Mouse (Mus musculus) heart, embryonic 16.5 days (tissue): Measurements from ENCODE around the gene Cyth3. TPM values are rescaled to one million over a fixed set of nuclear protein-coding genes. Genes with fewer than 3 reads are reported as not detected.

ENCODE experiments used
- ATAC-seq: fragments of 200-750 bp; cut with Nextera tagmentation; replicated peaks from 2 replicates; pipeline ENCODE4 v1.8.0; 2017; ENCODE audit warnings: moderate number of reproducible peaks; ENCODE audit not compliant: insufficient read depth, low FRiP score; ENCODE audit errors: extremely low read depth
- H3K27ac ChIP-seq: fragments of 300-500 bp; sonication (generic); 2 replicates; pipeline ENCODE4 v1.5.1; 2014; ENCODE audit warnings: mild to moderate bottlenecking, low read length, control low read depth, moderate library complexity
- H3K27me3 ChIP-seq: fragments of 300-500 bp; sonication (generic); 2 replicates; pipeline ENCODE4 v1.6.1; 2014; ENCODE audit warnings: low read length, mixed read lengths; ENCODE audit not compliant: control insufficient read depth, insufficient read depth
- H3K36me3 ChIP-seq: fragments of 300-500 bp; sonication (generic); 2 replicates; pipeline ENCODE4 v1.6.1; 2014; ENCODE audit not compliant: control insufficient read depth, insufficient read depth
- H3K4me1 ChIP-seq: fragments of 300-500 bp; sonication (generic); 2 replicates; pipeline ENCODE4 v1.6.1; 2014; ENCODE audit warnings: low read length, mixed read lengths; ENCODE audit not compliant: control insufficient read depth, insufficient read depth
- H3K4me2 ChIP-seq: fragments of 300-500 bp; sonication (generic); 2 replicates; pipeline ENCODE4 v1.6.1; 2014; ENCODE audit warnings: low read depth, mild to moderate bottlenecking, control low read depth, low read length
- H3K4me3 ChIP-seq: fragments of 300-500 bp; sonication (generic); 2 replicates; pipeline ENCODE4 v1.5.1; 2014; ENCODE audit warnings: mild to moderate bottlenecking, control low read depth, low read length
- H3K9ac ChIP-seq: fragments of 300-500 bp; sonication (generic); 2 replicates; pipeline ENCODE4 v1.6.1; 2014; ENCODE audit warnings: low read length, control low read depth
- H3K9me3 ChIP-seq: fragments of 300-500 bp; sonication (generic); replicated peaks from 2 replicates; pipeline ENCODE4 v1.6.1; 2016; ENCODE audit warnings: low read length; ENCODE audit not compliant: control insufficient read depth
- WGBS: fragments of 180-500 bp; shearing (Covaris S2); extraction: QIAGEN DNeasy Blood & Tissue Kit; methylation state at CpG from one replicate; pipeline ENCODE4 v1.1.7; 2014; 5-methylcytosine and 5-hydroxymethylcytosine counted together
- polyA plus RNA-seq: library from polyadenylated mRNA; unstranded; fragments of >200 nt; fragmentation: Nextera tagmentation; extraction: Ambion mirVana; gene quantifications from 2 replicates; pipeline ENCODE4 v1.2.1, GENCODE M21; 2015

Gene Cyth3
- polyA plus RNA-seq, 1 experiment from 2014 or later, result 59.4 TPM

- H3K27ac ChIP-seq, result no peak overlapping the region
- H3K4me3 ChIP-seq, result no peak overlapping the region
- no peak overlapping the region for H3K9ac ChIP-seq
- no peaks in the 10 kb centered on the region for H3K9me3 ChIP-seq
- 72% methylated on average over 7 of the region's 7 CpGs for WGBS
- H3K36me3 ChIP-seq, result no peaks in the 10 kb centered on the region
- H3K27me3 ChIP-seq, result no peaks in the 10 kb centered on the region
- ATAC-seq, result no peak
- H3K4me1 ChIP-seq, result no peaks in the 10 kb centered on the region
- no peak overlapping the region for H3K4me2 ChIP-seq
Measured at GRCm38 (mm10) chr5:143611954-143612353, 10.3 kb upstream of the Cyth3 start.

GRCm38 (mm10) chr5:143613265-143613664 lies 9.0 kb upstream of the Cyth3 start:
- no peak overlapping the region for H3K4me2 ChIP-seq
- no peaks in the 10 kb centered on the region for H3K36me3 ChIP-seq
- H3K27ac ChIP-seq, result no peak overlapping the region
- ATAC-seq, result no peak
- H3K9ac ChIP-seq, result no peak overlapping the region
- no peaks in the 10 kb centered on the region for H3K27me3 ChIP-seq
- H3K4me3 ChIP-seq, result no peak overlapping the region
- H3K9me3 ChIP-seq, result no peaks in the 10 kb centered on the region
- H3K4me1 ChIP-seq, result peaks cover 10% of the 10 kb centered on the region
- WGBS, result 73% methylated on average over 4 of the region's 4 CpGs

- H3K4me1 ChIP-seq, result peaks cover 17% of the 10 kb centered on the region
- H3K27ac ChIP-seq, result no peak overlapping the region
- H3K9ac ChIP-seq, result no peak overlapping the region
- H3K9me3 ChIP-seq, result no peaks in the 10 kb centered on the region
- ATAC-seq, result no peak
- no peak overlapping the region for H3K4me2 ChIP-seq
- WGBS, result 60% methylated on average over 5 of the region's 5 CpGs
- H3K36me3 ChIP-seq, result no peaks in the 10 kb centered on the region
- H3K27me3 ChIP-seq, result no peaks in the 10 kb centered on the region
- H3K4me3 ChIP-seq, result no peak overlapping the region
Measured at GRCm38 (mm10) chr5:143614519-143614918, 7.7 kb upstream of the Cyth3 start.

GRCm38 (mm10) chr5:143615353-143615752 lies 6.9 kb upstream of the Cyth3 start:
- Histone ChIP-seq H3K4me2 (no peak overlapping the region), H3K9ac (no peak overlapping the region), H3K36me3 (no peaks in the 10 kb centered on the region), H3K4me1 (peaks cover 17% of the 10 kb centered on the region), H3K4me3 (no peak overlapping the region), H3K27ac (no peak overlapping the region), H3K27me3 (no peaks in the 10 kb centered on the region), H3K9me3 (no peaks in the 10 kb centered on the region)
- 81% methylated on average over 2 of the region's 2 CpGs for WGBS
- ATAC-seq, result no peak

GRCm38 (mm10) chr5:143616116-143616515 lies 6.1 kb upstream of the Cyth3 start:
- H3K4me3 ChIP-seq, result no peak overlapping the region
- no peaks in the 10 kb centered on the region for H3K27me3 ChIP-seq
- H3K36me3 ChIP-seq, result no peaks in the 10 kb centered on the region
- no peak overlapping the region for H3K4me2 ChIP-seq
- ATAC-seq, result no peak
- H3K9me3 ChIP-seq, result no peaks in the 10 kb centered on the region
- H3K27ac ChIP-seq, result no peak overlapping the region
- no peak overlapping the region for H3K9ac ChIP-seq
- peaks cover 23% of the 10 kb centered on the region for H3K4me1 ChIP-seq
- WGBS, result 86% methylated on average over 4 of the region's 4 CpGs

GRCm38 (mm10) chr5:143616657-143617329 lies 5.5 kb upstream of the Cyth3 start:
- Histone ChIP-seq H3K36me3 (no peaks in the 10 kb centered on the region), H3K9me3 (no peaks in the 10 kb centered on the region), H3K4me2 (no peak overlapping the region), H3K27ac (no peak overlapping the region), H3K27me3 (no peaks in the 10 kb centered on the region), H3K9ac (no peak overlapping the region), H3K4me3 (no peak overlapping the region), H3K4me1 (peaks cover 25% of the 10 kb centered on the region)
- no peak for ATAC-seq
- over 99% methylated on average over 3 of the region's 3 CpGs for WGBS

GRCm38 (mm10) chr5:143617487-143618209 lies 4.6 kb upstream of the Cyth3 start:
- Histone ChIP-seq H3K27me3 (no peaks in the 10 kb centered on the region), H3K36me3 (no peaks in the 10 kb centered on the region), H3K27ac (peak overlapping the region; percentile 66), H3K4me3 (no peak overlapping the region), H3K4me1 (peaks cover 29% of the 10 kb centered on the region), H3K4me2 (peak overlapping the region; percentile 28; the same call in 1 of the 2 replicates), H3K9ac (peak overlapping the region; percentile 40; the same call in 1 of the 2 replicates), H3K9me3 (no peaks in the 10 kb centered on the region)
- WGBS, result 23% methylated on average over 10 of the region's 10 CpGs
- ATAC-seq, result peak; percentile 46; the same call in 1 of the 2 replicates

GRCm38 (mm10) chr5:143618585-143618984 lies 3.7 kb upstream of the Cyth3 start:
- Histone ChIP-seq H3K27ac (no peak overlapping the region; the same call in 1 of the 2 replicates), H3K27me3 (no peaks in the 10 kb centered on the region), H3K4me3 (no peak overlapping the region), H3K36me3 (no peaks in the 10 kb centered on the region), H3K9me3 (no peaks in the 10 kb centered on the region), H3K4me2 (no peak overlapping the region), H3K4me1 (peaks cover 33% of the 10 kb centered on the region), H3K9ac (no peak overlapping the region)
- 43% methylated on average over 7 of the region's 7 CpGs for WGBS
- no peak for ATAC-seq

GRCm38 (mm10) chr5:143620196-143620595 lies 2.1 kb upstream of the Cyth3 start:
- H3K4me1 ChIP-seq, result peaks cover 42% of the 10 kb centered on the region
- H3K27ac ChIP-seq, result no peak overlapping the region
- H3K27me3 ChIP-seq, result no peaks in the 10 kb centered on the region
- 25% methylated on average over 1 of the region's 1 CpGs for WGBS
- ATAC-seq, result no peak
- H3K9ac ChIP-seq, result no peak overlapping the region
- H3K9me3 ChIP-seq, result no peaks in the 10 kb centered on the region
- no peaks in the 10 kb centered on the region for H3K36me3 ChIP-seq
- no peak overlapping the region for H3K4me2 ChIP-seq
- no peak overlapping the region for H3K4me3 ChIP-seq
